13 mouse cellular contexts compared by ENCODE assay signal in the genomic region with DNA sequence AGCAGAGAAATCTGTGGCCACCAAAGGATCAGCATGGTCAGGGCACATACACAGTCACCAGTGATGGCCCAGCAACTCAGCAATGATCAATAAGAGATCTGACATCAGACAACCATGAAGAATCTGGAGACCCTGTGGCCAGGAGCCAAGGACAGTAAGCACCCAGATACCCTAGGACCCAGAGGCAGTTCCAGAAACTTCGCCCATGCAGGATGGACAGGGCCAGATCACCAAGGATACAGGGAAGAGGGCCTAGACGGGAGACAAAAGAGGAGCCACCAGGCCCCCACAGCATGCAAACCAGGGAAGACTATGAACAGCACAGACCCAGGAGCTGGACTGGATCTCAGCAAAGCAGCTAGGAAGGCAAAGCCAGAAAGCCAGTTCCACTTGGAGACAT. TPM values are rescaled to one million over a fixed set of nuclear protein-coding genes. Genes with fewer than 3 reads are reported as not detected.
DNase-seq lines count a peak whose midpoint lies in the region; ATAC-seq and TF ChIP-seq lines count a peak whose summit lies in the region.
"Had no signal": no experiment of that assay in that cellular context is flagged by ENCODE, and none has a peak within 500 bp of the region (broad histone marks: within the 10 kb centered on the region; RNA-seq: fewer than 3 reads in every experiment).

No protein-coding gene starts in this region.

- no peak for TF ChIP-seq CTCF in forebrain, postnatal 0 days (IDR thresholded peaks at IDR 0.05; ENCODE audit: low read depth)
- TF ChIP-seq CTCF in olfactory bulb, adult 2 months (IDR thresholded peaks at IDR 0.05; ENCODE audit: insufficient read depth, low read depth, low read length) = no peak

- no peak overlapping the region for H3K4me3 ChIP-seq in forebrain, embryonic 10.5 days
- no peak overlapping the region for H3K4me3 ChIP-seq in forebrain, postnatal 0 days (ENCODE audit: low read depth, low read length)
- H3K4me3 ChIP-seq in lung, embryonic 16.5 days (ENCODE audit: low read length) = no peak overlapping the region
- no peak overlapping the region for H3K4me3 ChIP-seq in hindbrain, embryonic 15.5 days
- no peak overlapping the region for H3K4me3 ChIP-seq in olfactory bulb, adult 2 months (ENCODE audit: insufficient read depth, low read depth, low read length)
- H3K4me3 ChIP-seq: liver, embryonic 13.5 days had no signal

- DNase-seq in forebrain, embryonic 10.5 days (ENCODE audit: extremely low spot score, low spot score) = no peak
- no peak for DNase-seq in forebrain, postnatal 0 days
- no peak for DNase-seq in lung, postnatal 10 days
- no peak for DNase-seq in adrenal gland, postnatal 4 days (ENCODE audit: low spot score in 2 of 2)
- DNase-seq: kidney, adult 11 months; liver, embryonic 13.5 days; thymus, adult 18-20 months had no signal

- WGBS in forebrain, embryonic 10.5 days = 86% methylated on average over 2 of the region's 2 CpGs
- 40% methylated on average over 2 of the region's 2 CpGs for WGBS in forebrain, postnatal 0 days
- 82% methylated on average over 2 of the region's 2 CpGs for WGBS in lung, embryonic 16.5 days
- WGBS in hindbrain, embryonic 15.5 days = 54% methylated on average over 2 of the region's 2 CpGs
- WGBS in olfactory bulb, adult 2 months = 60% methylated on average over 2 of the region's 2 CpGs

- H3K9ac ChIP-seq in forebrain, postnatal 0 days = no peak overlapping the region
- H3K9ac ChIP-seq in lung, embryonic 16.5 days (ENCODE audit: low read length) = 0 out of 2 replicates have a peak overlapping the region, but pooled peaks have one; percentile 7
- no peak overlapping the region for H3K9ac ChIP-seq in hindbrain, embryonic 15.5 days
- H3K9ac ChIP-seq: liver, embryonic 13.5 days had no signal

- H3K4me2 ChIP-seq in forebrain, postnatal 0 days (ENCODE audit: low read depth) = no peak overlapping the region
- no peak overlapping the region for H3K4me2 ChIP-seq in lung, embryonic 16.5 days (ENCODE audit: low read depth, low read length)
- no peak overlapping the region for H3K4me2 ChIP-seq in hindbrain, embryonic 15.5 days
- H3K4me2 ChIP-seq: heart, embryonic 11.5 days; liver, embryonic 13.5 days had no signal

- peaks cover 94% of the 10 kb centered on the region for H3K4me1 ChIP-seq in forebrain, embryonic 10.5 days
- H3K4me1 ChIP-seq in forebrain, postnatal 0 days (ENCODE audit: insufficient read depth) = peaks cover 46% of the 10 kb centered on the region
- peaks cover 73% of the 10 kb centered on the region for H3K4me1 ChIP-seq in lung, embryonic 16.5 days (replicated peaks; ENCODE audit: control insufficient read depth, insufficient read depth, low read length)
- peaks cover 89% of the 10 kb centered on the region for H3K4me1 ChIP-seq in hindbrain, embryonic 15.5 days (replicated peaks)
- peaks cover 88% of the 10 kb centered on the region for H3K4me1 ChIP-seq in olfactory bulb, adult 2 months (ENCODE audit: control insufficient read depth, insufficient read depth, low read length)

- no peaks in the 10 kb centered on the region for H3K9me3 ChIP-seq in forebrain, embryonic 10.5 days
- H3K9me3 ChIP-seq in forebrain, postnatal 0 days (ENCODE audit: low read length) = no peaks in the 10 kb centered on the region
- no peaks in the 10 kb centered on the region for H3K9me3 ChIP-seq in lung, embryonic 16.5 days (ENCODE audit: control insufficient read depth, low read length)
- H3K9me3 ChIP-seq in hindbrain, embryonic 15.5 days = no peaks in the 10 kb centered on the region
- H3K9me3 ChIP-seq: liver, embryonic 13.5 days had no signal

- TF ChIP-seq POLR2A in olfactory bulb, adult 2 months (IDR thresholded peaks at IDR 0.05; ENCODE audit: insufficient read depth, low read depth, low read length) = no peak

- no peak for ATAC-seq in forebrain, postnatal 0 days
- ATAC-seq in lung, embryonic 16.5 days (ENCODE audit: low read depth) = no peak
- no peak for ATAC-seq in hindbrain, embryonic 15.5 days (ENCODE audit: low FRiP score, low read depth)
- no peak for ATAC-seq in erythroblast, adult 5-6 weeks (replicated peaks; ENCODE audit: low FRiP score, poor library complexity, severe bottlenecking)

- peak overlapping the region; percentile 95 for H3K27ac ChIP-seq in forebrain, embryonic 10.5 days
- H3K27ac ChIP-seq in forebrain, postnatal 0 days (ENCODE audit: low read depth, low read length) = no peak overlapping the region
- no peak overlapping the region for H3K27ac ChIP-seq in lung, embryonic 16.5 days (ENCODE audit: low read length)
- H3K27ac ChIP-seq in hindbrain, embryonic 15.5 days (replicated peaks) = peak overlapping the region; percentile 82
- peak overlapping the region; percentile 2; the same call in 1 of the 2 replicates for H3K27ac ChIP-seq in olfactory bulb, adult 2 months (ENCODE audit: insufficient read depth, low read depth, low read length)
- H3K27ac ChIP-seq: liver, embryonic 13.5 days; macrophage had no signal

- H3K27me3 ChIP-seq in forebrain, embryonic 10.5 days (ENCODE audit: poor library complexity, severe bottlenecking) = no peaks in the 10 kb centered on the region
- H3K27me3 ChIP-seq in forebrain, postnatal 0 days (ENCODE audit: insufficient read depth, low read length) = no peaks in the 10 kb centered on the region
- no peaks in the 10 kb centered on the region for H3K27me3 ChIP-seq in lung, embryonic 16.5 days (ENCODE audit: control insufficient read depth, insufficient read depth, low read depth, low read length)
- no peaks in the 10 kb centered on the region for H3K27me3 ChIP-seq in hindbrain, embryonic 15.5 days
- H3K27me3 ChIP-seq: liver, embryonic 13.5 days had no signal

- peaks cover 12% of the 10 kb centered on the region; the same call in 1 of the 2 replicates for H3K36me3 ChIP-seq in forebrain, embryonic 10.5 days (replicated peaks)
- H3K36me3 ChIP-seq in forebrain, postnatal 0 days (ENCODE audit: insufficient read depth) = no peaks in the 10 kb centered on the region
- H3K36me3 ChIP-seq in lung, embryonic 16.5 days (ENCODE audit: control insufficient read depth, insufficient read depth, low read length) = no peaks in the 10 kb centered on the region; the same call in 1 of the 2 replicates
- H3K36me3 ChIP-seq in hindbrain, embryonic 15.5 days = no peaks in the 10 kb centered on the region
- H3K36me3 ChIP-seq: liver, embryonic 13.5 days had no signal

RNA-seq across cellular contexts. Expression of a gene that starts 47.0 kb away (rescaled TPM):
- polyA plus RNA-seq in forebrain, embryonic 10.5 days (2016; fragmentation: Nextera tagmentation; extraction: Ambion mirVana) = 15.7 and 17.8 TPM in 2 replicates
- 12.7 and 13.4 TPM in 2 replicates for total RNA-seq in forebrain, postnatal 0 days (2014; rRNA removed)
- 11.6 and 16.8 TPM in 2 replicates for polyA plus RNA-seq in forebrain, postnatal 0 days (2015; fragmentation: Nextera tagmentation; extraction: Ambion mirVana)
- 20.3 and 27.3 TPM in 2 replicates for polyA plus RNA-seq in lung, embryonic 16.5 days (2015; fragmentation: Nextera tagmentation; extraction: Ambion mirVana)
- polyA plus RNA-seq in hindbrain, embryonic 15.5 days (2015; fragmentation: Nextera tagmentation; extraction: Ambion mirVana) = 26.3 and 28.7 TPM in 2 replicates
- not detected in 2 replicates for polyA plus RNA-seq in olfactory bulb, adult 2 months (2012; ENCODE audit: insufficient read depth, insufficient read length, low replicate concordance, missing spikeins)
- 15.8 and 18.2 TPM in 2 replicates for total RNA-seq in erythroblast, adult 5-6 weeks (2015; ENCODE audit: low replicate concordance)
- total RNA-seq in erythroblast, adult 5-6 weeks (2017; ENCODE audit: low replicate concordance) = 6.0 and 8.0 TPM in 2 replicates
- 100 to 1,000 TPM; 240 to 243 TPM for total RNA-seq in adrenal gland, postnatal 4 days (2021)

Comparison
In these comparisons a context has a peak if more than half of its experiments do, and no peak if none do; other contexts are left out.
1. H3K27ac ChIP-seq: peak in forebrain, embryonic 10.5 days (single experiment), hindbrain, embryonic 15.5 days (single experiment) and olfactory bulb, adult 2 months (single experiment); none in forebrain, postnatal 0 days (single experiment) and lung, embryonic 16.5 days (single experiment).